Mouse (Mus musculus) forelimb bud, embryonic 11.5 days (tissue): ENCODE measurements at regions not wholly inside any gene's neighbourhood (a gene's known extent, or its start where the extent isn't known, plus 50 kb on each side); places are given as distances from the start of the nearest gene placed in this dataset.

ENCODE experiments used
- DNase-seq: peaks from one replicate; pipeline ENCODE4 v3.0.0-alpha.2; 2012; ENCODE audit warnings: low read depth, low spot score

DNA sequence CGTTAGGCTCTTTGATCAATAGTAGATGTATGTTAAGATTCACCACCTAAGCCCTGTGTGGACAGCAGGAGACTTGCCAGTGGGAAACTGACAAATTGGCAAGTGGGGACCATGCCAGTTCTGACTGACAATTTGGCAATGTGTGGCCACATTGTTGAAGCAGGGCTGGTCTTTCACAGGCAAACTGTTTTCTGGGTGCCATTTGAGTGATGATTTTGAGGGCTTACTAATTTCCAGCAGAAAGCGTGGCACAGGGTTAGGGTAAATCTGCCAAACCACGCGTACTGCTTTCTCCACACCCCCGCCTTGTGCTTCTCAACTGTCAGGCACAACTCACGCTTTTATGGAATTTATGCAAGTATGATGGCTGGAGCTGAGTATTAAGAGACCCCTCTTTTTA lies 91.2 kb upstream of the Trpm3 start:
- DNase-seq, result peak; percentile 8

GRCm38 (mm10) chr19:22066302-22066701 lies 72.5 kb upstream of the Trpm3 start:
- DNase-seq, result no peak

DNA sequence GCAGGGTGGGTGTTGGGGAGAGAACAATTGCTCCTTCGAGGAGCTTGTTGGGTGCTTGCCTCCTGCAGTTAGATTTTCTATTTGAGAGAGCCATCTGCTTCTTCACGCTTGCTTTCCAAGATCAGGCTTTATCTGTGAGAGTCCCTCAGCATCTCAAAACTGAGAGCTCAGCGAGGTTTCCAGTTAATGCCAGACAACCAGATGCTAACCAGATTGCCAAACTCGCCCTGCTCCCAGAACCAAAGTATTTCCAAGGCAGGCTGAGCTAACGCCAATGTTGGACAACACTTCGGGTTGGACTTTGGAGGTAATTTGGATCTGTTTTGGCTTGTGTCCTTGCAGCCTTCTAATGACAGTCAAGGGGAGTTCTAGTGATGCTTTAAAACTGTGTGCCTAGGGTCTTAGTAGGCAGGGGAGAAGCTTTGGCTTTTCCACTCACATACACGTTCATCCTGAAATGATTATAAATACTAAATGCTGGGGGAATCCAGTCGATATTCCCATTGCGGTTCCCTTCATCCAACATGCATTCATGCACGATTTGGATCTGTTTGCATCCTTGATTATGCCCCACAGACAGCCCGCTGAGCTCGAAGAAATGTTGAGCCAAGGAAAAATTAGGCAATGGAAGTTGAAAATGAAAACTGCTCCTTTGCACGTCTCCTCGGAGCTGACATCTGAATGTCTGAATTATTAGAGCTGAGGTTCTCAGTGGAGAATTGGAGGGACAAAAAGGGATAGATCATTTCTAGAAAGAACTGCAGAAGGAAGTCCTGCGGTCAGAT lies 68.4 kb upstream of the Trpm3 start:
- no peak for DNase-seq

DNA sequence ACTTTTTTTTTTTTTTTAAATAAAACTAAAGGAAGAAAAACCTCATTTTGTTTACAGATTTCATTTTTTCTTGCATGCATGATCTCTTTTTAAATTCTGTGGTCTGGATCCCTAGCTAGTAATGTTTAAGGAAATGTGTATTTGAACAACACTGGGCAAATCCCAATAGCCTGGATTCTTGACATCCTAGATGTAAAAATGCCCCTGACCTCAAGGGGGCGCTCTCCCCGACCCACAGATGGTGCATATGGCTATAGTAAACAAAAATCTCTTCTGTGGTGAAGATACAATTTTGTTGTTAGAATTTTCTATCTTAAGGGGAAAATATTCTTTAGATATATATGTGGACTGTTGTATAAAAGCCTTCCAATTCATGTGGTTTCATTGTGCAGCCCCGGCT lies 67.1 kb upstream of the Trpm3 start:
- no peak for DNase-seq

DNA sequence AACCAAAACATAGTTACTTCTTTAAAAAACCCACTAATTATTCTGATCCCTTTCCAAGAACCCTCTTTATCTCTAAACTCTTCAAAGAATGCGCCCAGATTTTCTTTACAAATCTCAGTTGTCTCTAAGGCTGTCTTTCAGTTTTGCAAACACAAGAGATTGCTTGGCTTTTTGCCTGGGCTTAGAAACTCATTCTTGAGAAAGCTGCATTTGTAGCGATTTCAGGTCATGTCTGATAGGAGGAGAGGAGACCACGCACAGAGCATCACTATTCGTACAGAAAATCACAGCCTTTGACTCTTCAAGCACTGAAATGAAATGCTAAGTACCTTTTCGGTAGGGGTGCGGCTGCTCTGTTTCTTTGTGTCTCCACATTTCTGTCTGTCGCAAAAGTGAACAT lies 64.8 kb upstream of the Trpm3 start:
- DNase-seq, result no peak

GRCm38 (mm10) chr19:22081448-22081847 lies 57.4 kb upstream of the Trpm3 start:
- DNase-seq, result no peak
